Mouse (Mus musculus) erythroblast, embryonic 14.5 days (primary cell): ENCODE measurements around the gene Cisd3. TPM values are rescaled to one million over a fixed set of nuclear protein-coding genes. Genes with fewer than 3 reads are reported as not detected.

Source experiments
- H3K27me3 ChIP-seq: 2 replicates; pipeline ENCODE4 v1.6.1; 2012; ENCODE audit warnings: inconsistent platforms; ENCODE audit not compliant: control insufficient read depth
- H3K36me3 ChIP-seq: 2 replicates; pipeline ENCODE4 v1.6.1; 2012; ENCODE audit warnings: mild to moderate bottlenecking, inconsistent platforms; ENCODE audit not compliant: control insufficient read depth
- H3K4me1 ChIP-seq: 2 replicates; pipeline ENCODE4 v1.6.1; 2012; ENCODE audit warnings: inconsistent platforms; ENCODE audit not compliant: control insufficient read depth
- H3K4me3 ChIP-seq: replicated peaks from 2 replicates; pipeline ENCODE3; 2012; ENCODE audit warnings: moderate library complexity, mild to moderate bottlenecking, inconsistent platforms
- H3K9me3 ChIP-seq: 2 replicates; pipeline ENCODE4 v1.6.1; 2012; ENCODE audit warnings: low read length, inconsistent platforms, mixed read lengths; ENCODE audit not compliant: control insufficient read depth
- GATA1 ChIP-seq: IDR thresholded peaks from 2 replicates; pipeline ENCODE4 v1.6.1; 2012; ENCODE audit warnings: low read length, inconsistent platforms, mixed read lengths
- TAL1 ChIP-seq: IDR thresholded peaks from 3 replicates; pipeline ENCODE4 v1.6.1; 2012; ENCODE audit warnings: low read length, inconsistent platforms, mixed read lengths
- polyA plus RNA-seq: library from polyadenylated mRNA; stranded (reverse); fragments of >175 nt; gene quantifications from 2 replicates; pipeline ENCODE4 v1.2.3, GENCODE M21; 2012

Cisd3 gene
- polyA plus RNA-seq, 1 experiment = not detected

GRCm38 (mm10) chr11:97678301-97678700, 7.3 kb upstream of the Cisd3 start:
- Histone ChIP-seq H3K36me3 (no peaks in the 10 kb centered on the region; the same call in 1 of the 2 replicates), H3K4me1 (no peaks in the 10 kb centered on the region), H3K9me3 (no peaks in the 10 kb centered on the region), H3K4me3 (no peak overlapping the region), H3K27me3 (no peaks in the 10 kb centered on the region)
- TF ChIP-seq GATA1 (no peak), TAL1 (no peak)

- TF ChIP-seq GATA1 = no peak
- H3K4me1 ChIP-seq = peaks cover under 1% of the 10 kb centered on the region
- H3K4me3 ChIP-seq = no peak overlapping the region
- H3K27me3 ChIP-seq = peaks cover 13% of the 10 kb centered on the region
- no peaks in the 10 kb centered on the region; the same call in 1 of the 2 replicates for H3K36me3 ChIP-seq
- no peaks in the 10 kb centered on the region for H3K9me3 ChIP-seq
Observed at GRCm38 (mm10) chr11:97680430-97680829, 5.2 kb upstream of the Cisd3 start.

DNA sequence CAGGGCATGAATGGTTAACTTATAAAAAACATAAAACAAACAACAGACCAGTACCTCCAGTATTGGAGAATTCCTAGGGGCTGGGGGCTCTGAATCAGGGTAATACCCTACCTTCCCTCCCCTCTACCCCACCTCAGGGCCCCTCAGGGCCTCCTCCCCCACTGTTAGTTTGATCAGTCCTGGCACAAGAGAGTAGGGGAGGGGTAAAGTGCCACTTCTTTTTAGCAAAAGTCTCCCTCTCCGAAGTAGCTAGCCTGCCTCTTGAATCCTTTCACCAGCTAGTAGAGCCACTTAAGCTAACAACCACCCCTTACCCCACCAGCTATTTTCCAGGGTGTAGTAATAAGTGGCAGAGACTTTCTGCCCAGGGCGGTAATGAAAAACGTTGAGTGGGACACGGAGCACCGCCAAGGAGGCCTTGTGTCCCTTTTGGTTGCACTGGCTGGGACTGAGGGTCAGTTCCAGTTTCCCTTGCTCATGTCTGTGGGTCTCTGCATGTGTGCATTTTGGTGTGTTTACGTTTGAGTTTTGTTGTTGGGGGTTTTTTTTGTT, 3.0 kb upstream of the Cisd3 start:
- TF ChIP-seq GATA1 = no peak
- TF ChIP-seq TAL1 = no peak

DNA sequence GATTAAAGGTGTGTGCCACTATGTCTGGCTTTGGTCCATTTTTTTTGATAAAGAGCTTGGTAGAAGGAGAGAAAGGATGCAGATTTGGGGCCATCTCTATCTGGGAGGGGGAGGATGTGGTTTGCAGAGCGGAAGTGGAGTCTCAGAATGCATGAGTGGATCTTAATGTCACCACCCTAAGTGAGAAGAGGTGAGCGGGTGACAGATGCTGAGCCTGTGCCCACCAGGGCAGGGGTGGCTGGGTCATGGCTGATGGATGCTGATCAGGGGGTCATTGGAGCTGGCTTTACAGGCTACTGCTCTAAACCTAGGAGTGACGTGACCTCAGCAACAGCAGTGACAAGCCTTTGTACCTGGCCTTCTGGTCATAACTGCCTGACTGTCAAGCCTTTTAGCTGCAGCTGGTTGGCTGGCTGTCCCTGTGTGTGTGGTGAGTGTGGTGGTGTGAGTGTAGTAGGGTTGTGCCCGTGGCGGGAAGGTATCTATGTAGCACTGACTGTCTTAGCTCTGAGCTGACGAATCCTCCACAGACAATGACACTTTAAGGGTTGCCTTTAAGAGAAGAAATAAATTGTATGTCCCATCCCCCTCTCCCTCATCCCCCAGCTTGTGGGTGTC, 1.5 kb upstream of the Cisd3 start:
- no peaks in the 10 kb centered on the region for H3K9me3 ChIP-seq
- H3K4me1 ChIP-seq = peaks cover 6% of the 10 kb centered on the region
- TF ChIP-seq GATA1 (no peak), TAL1 (no peak)
- no peaks in the 10 kb centered on the region; the same call in 1 of the 2 replicates for H3K36me3 ChIP-seq
- no peak overlapping the region for H3K4me3 ChIP-seq
- H3K27me3 ChIP-seq = peaks cover 26% of the 10 kb centered on the region

More for the DNA sequence above, 3.0 kb upstream of the Cisd3 start:
- no peaks in the 10 kb centered on the region; the same call in 1 of the 2 replicates for H3K36me3 ChIP-seq
- peaks cover 6% of the 10 kb centered on the region for H3K4me1 ChIP-seq
- peaks cover 26% of the 10 kb centered on the region for H3K27me3 ChIP-seq
- no peaks in the 10 kb centered on the region for H3K9me3 ChIP-seq
- no peak overlapping the region for H3K4me3 ChIP-seq

GRCm38 (mm10) chr11:97684766-97685165, 860 bp upstream of the Cisd3 start:
- no peak overlapping the region for H3K4me3 ChIP-seq
- TF ChIP-seq TAL1 = no peak
- no peak for TF ChIP-seq GATA1
- H3K27me3 ChIP-seq = peaks cover 26% of the 10 kb centered on the region
- H3K4me1 ChIP-seq = peaks cover 6% of the 10 kb centered on the region
- H3K9me3 ChIP-seq = no peaks in the 10 kb centered on the region
- H3K36me3 ChIP-seq = no peaks in the 10 kb centered on the region; the same call in 1 of the 2 replicates

- Histone ChIP-seq H3K4me1 (peaks cover 6% of the 10 kb centered on the region), H3K36me3 (peaks cover 2% of the 10 kb centered on the region; the same call in 1 of the 2 replicates), H3K4me3 (no peak overlapping the region), H3K27me3 (peaks cover 26% of the 10 kb centered on the region), H3K9me3 (no peaks in the 10 kb centered on the region)
- TF ChIP-seq TAL1 (no peak), GATA1 (no peak)
Observed at GRCm38 (mm10) chr11:97686322-97686908, 789 bp downstream of the Cisd3 start.

DNA sequence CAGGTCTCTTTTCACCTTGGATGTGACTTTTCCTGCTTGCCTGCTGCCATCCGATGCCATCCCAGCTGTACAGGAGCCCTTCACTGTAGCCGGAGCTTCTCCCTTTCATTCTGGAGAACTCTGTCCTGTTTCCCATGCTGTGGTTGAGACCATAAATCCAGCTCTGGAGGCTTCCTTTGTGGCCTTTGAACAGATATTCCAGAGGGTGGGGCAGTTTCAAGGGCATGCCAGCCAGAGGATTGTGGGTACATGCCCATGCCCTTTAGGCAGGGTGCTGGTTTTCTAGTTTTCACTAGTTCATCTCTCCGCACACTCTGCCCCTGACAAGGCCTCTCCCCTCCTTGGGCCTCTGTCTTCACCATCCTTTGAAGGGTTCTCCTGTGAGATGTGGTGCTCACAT, 1.4 kb downstream of the Cisd3 start:
- Histone ChIP-seq H3K9me3 (no peaks in the 10 kb centered on the region), H3K36me3 (peaks cover 4% of the 10 kb centered on the region; the same call in 1 of the 2 replicates), H3K4me3 (no peak overlapping the region), H3K27me3 (peaks cover 26% of the 10 kb centered on the region), H3K4me1 (peaks cover 6% of the 10 kb centered on the region)
- TF ChIP-seq TAL1 (no peak), GATA1 (no peak)

GRCm38 (mm10) chr11:97689861-97690260, 4.2 kb downstream of the Cisd3 start:
- H3K27me3 ChIP-seq = peaks cover 19% of the 10 kb centered on the region
- no peak for TF ChIP-seq GATA1
- no peak for TF ChIP-seq TAL1
- H3K4me1 ChIP-seq = peaks cover 6% of the 10 kb centered on the region
- H3K9me3 ChIP-seq = no peaks in the 10 kb centered on the region
- H3K36me3 ChIP-seq = peaks cover 6% of the 10 kb centered on the region; the same call in 1 of the 2 replicates
- H3K4me3 ChIP-seq = no peak overlapping the region

DNA sequence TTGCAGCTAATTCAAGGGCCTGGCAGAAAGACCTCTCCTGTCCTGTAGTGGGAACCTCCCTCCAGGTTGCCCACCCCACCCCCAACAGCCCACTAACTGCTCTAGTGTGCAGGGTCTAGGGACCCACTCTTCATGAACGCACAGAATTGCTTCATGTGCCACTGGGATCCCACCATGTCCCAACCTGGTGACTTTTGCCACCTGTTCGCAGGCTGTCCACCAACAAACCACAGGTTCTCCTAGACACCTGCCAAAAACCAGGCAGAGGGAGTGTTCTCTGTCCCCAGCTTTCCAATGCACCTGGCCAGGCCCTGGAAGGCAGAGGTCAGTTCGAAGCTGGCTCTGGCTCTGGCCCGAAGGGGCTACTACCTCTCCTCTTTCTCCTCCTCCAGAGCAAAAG, 8.8 kb downstream of the Cisd3 start:
- Histone ChIP-seq H3K36me3 (peaks cover 6% of the 10 kb centered on the region; the same call in 1 of the 2 replicates), H3K4me1 (peaks cover 13% of the 10 kb centered on the region), H3K27me3 (peaks cover 31% of the 10 kb centered on the region), H3K4me3 (no peak overlapping the region), H3K9me3 (no peaks in the 10 kb centered on the region)
- TF ChIP-seq GATA1 = no peak
- no peak for TF ChIP-seq TAL1
